31 mouse cellular contexts compared by ENCODE assay signal in genomic region chr2:147894213-147894612, GRCm38 (mm10).
"Had no signal": no experiment of that assay in that cellular context is flagged by ENCODE, and none has a peak within 500 bp of the region (broad histone marks: within the 10 kb centered on the region; RNA-seq: fewer than 3 reads in every experiment).

No protein-coding gene starts in this region.

- H3K4me2 ChIP-seq: limb, embryonic 12.5 days; limb, embryonic 13.5 days; limb, embryonic 15.5 days; liver, embryonic 11.5 days; liver, embryonic 12.5 days; liver, embryonic 13.5 days; liver, embryonic 15.5 days; lung, embryonic 14.5 days; lung, embryonic 15.5 days; midbrain, embryonic 12.5 days; midbrain, embryonic 13.5 days; midbrain, embryonic 15.5 days; neural tube, embryonic 12.5 days had no signal

- H3K9ac ChIP-seq: limb, embryonic 12.5 days; limb, embryonic 13.5 days; limb, embryonic 15.5 days; liver, embryonic 12.5 days; liver, embryonic 13.5 days; liver, embryonic 14.5 days; liver, embryonic 15.5 days; liver, postnatal 0 days; lung, embryonic 14.5 days; lung, embryonic 15.5 days; midbrain, embryonic 12.5 days; midbrain, embryonic 13.5 days; midbrain, embryonic 15.5 days; neural tube, embryonic 12.5 days had no signal

- H3K27ac ChIP-seq: left cerebral cortex, adult 2 months; limb, embryonic 10.5 days; limb, embryonic 12.5 days; limb, embryonic 13.5 days; limb, embryonic 15.5 days; liver, embryonic 12.5 days; liver, embryonic 13.5 days; liver, embryonic 14.5 days; liver, embryonic 15.5 days; lung, embryonic 15.5 days; macrophage; midbrain, embryonic 10.5 days; midbrain, embryonic 12.5 days; midbrain, embryonic 13.5 days; midbrain, embryonic 15.5 days; neural tube, embryonic 12.5 days had no signal

- ATAC-seq: liver, embryonic 12.5 days; liver, postnatal 0 days; lung, postnatal 0 days; midbrain, embryonic 13.5 days; midbrain, embryonic 15.5 days had no signal

- H3K4me1 ChIP-seq: limb, embryonic 10.5 days; limb, embryonic 12.5 days; limb, embryonic 13.5 days; limb, embryonic 15.5 days; liver, embryonic 12.5 days; liver, embryonic 15.5 days; lung, embryonic 15.5 days; megakaryocyte, embryonic 14.5 days; midbrain, embryonic 10.5 days; midbrain, embryonic 12.5 days; midbrain, embryonic 13.5 days; midbrain, embryonic 15.5 days; neural tube, embryonic 12.5 days had no signal

- H3K27me3 ChIP-seq: limb, embryonic 12.5 days; limb, embryonic 13.5 days; limb, embryonic 15.5 days; liver, embryonic 12.5 days; liver, embryonic 13.5 days; liver, embryonic 15.5 days; lung, embryonic 15.5 days; megakaryocyte, embryonic 14.5 days; midbrain, embryonic 15.5 days had no signal

- DNase-seq: left cerebral cortex, postnatal 4 days; liver; liver, embryonic 13.5 days; liver, postnatal 0 days; lung, adult 18-20 months; lung, adult 2 months; lung, embryonic 14.5 days; lung, postnatal 10 days; lung, postnatal 14 days; lung, postnatal 36 days; lung, postnatal 4 days; midbrain, embryonic 14.5 days had no signal

- H3K36me3 ChIP-seq: limb, embryonic 10.5 days; limb, embryonic 12.5 days; limb, embryonic 13.5 days; limb, embryonic 15.5 days; liver, embryonic 12.5 days; liver, embryonic 13.5 days; liver, embryonic 15.5 days; lung, embryonic 15.5 days; midbrain, embryonic 10.5 days; midbrain, embryonic 12.5 days; midbrain, embryonic 13.5 days; midbrain, embryonic 15.5 days; neural tube, embryonic 12.5 days had no signal

- H3K9me3 ChIP-seq: limb, embryonic 10.5 days; limb, embryonic 12.5 days; limb, embryonic 13.5 days; limb, embryonic 15.5 days; liver, embryonic 12.5 days; liver, embryonic 13.5 days; liver, embryonic 15.5 days; lung, embryonic 15.5 days; megakaryocyte, embryonic 14.5 days; midbrain, embryonic 10.5 days; midbrain, embryonic 12.5 days; midbrain, embryonic 13.5 days; midbrain, embryonic 15.5 days; neural tube, embryonic 12.5 days had no signal

- H3K4me3 ChIP-seq: left cerebral cortex, adult 2 months; limb, embryonic 10.5 days; limb, embryonic 12.5 days; limb, embryonic 13.5 days; limb, embryonic 15.5 days; liver, embryonic 12.5 days; liver, embryonic 13.5 days; liver, embryonic 15.5 days; lung, embryonic 15.5 days; megakaryocyte, embryonic 14.5 days; midbrain, embryonic 10.5 days; midbrain, embryonic 12.5 days; midbrain, embryonic 13.5 days; midbrain, embryonic 15.5 days; myocyte; neural tube, embryonic 12.5 days had no signal
